Mouse (Mus musculus): ENCODE measurements at regions not wholly inside any gene's neighbourhood (a gene's known extent, or its start where the extent isn't known, plus 50 kb on each side); places are given as distances from the start of the nearest gene placed in this dataset.

- TF ChIP-seq CTCF (IDR thresholded peaks at IDR 0.05) (no peak), EP300 (IDR thresholded peaks at IDR 0.05) (no peak)
Measured at GRCm38 (mm10) chr15:67248471-67248870, 747.8 kb upstream of the Lrrc6 start.

All from lung, postnatal 0 days (tissue).